Mouse (Mus musculus): Measurements from ENCODE around the gene Shank1. TPM values are rescaled to one million over a fixed set of nuclear protein-coding genes. Genes with fewer than 3 reads are reported as not detected.

Shank1 gene
- polyA plus RNA-seq, 1 experiment from 2014 or later: 0.39 TPM

DNA sequence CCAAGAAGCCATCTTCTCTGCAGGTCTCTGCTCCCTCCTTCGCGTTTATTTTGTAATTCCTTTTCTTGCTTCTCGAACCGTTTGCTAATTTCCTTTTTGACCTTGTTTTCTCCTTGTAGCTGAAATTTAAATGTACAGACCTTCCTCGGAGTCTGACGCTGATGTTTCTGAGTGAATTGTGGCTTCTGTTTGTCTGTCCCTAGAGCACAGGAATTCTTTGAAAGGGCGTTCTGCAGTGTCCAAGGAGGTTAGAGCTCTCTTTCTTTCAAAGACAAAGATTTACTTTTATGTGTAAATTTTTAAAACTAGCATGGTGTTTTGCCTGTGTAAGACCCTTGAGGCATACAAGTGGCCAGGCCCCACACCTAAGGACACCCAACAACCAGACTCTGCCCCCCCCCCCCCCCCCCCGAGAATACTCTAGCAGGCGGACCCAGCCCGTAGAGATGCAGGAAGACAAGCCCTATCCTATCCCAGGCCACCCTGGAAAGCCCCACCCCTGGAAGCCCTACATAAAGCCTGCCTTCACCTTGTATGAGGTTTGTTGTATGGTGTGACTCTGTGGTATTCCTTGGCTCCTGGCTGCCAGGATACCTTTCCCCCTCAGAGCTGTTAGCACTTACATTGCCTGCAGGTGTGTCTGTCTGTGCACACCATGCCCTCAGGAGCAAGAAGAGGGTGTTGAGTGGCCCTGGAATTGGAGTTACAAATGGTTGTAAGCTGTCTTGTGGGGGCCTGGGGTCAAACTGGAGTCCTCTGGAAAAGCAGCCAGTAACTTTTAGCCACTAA is 33.4 kb upstream of the Shank1 start:
- 68% methylated on average over 9 of the region's 10 CpGs for WGBS
- ATAC-seq: no peak

GRCm38 (mm10) chr7:44277250-44277622 is 32.8 kb upstream of the Shank1 start:
- Histone ChIP-seq H3K9ac (ENCODE audit: low read depth, low read length) (no peak overlapping the region), H3K27me3 (replicated peaks; ENCODE audit: control insufficient read depth, insufficient read depth, low read length) (0 out of 2 replicates have a peak, but pooled peaks cover 3% of the 10 kb centered on the region), H3K4me3 (ENCODE audit: low read depth, low read length) (no peak overlapping the region), H3K27ac (ENCODE audit: low read depth, low read length) (no peak overlapping the region), H3K9me3 (ENCODE audit: control insufficient read depth) (no peaks in the 10 kb centered on the region), H3K36me3 (ENCODE audit: control insufficient read depth, insufficient read depth) (no peaks in the 10 kb centered on the region), H3K4me2 (replicated peaks; ENCODE audit: low read depth) (no peak overlapping the region), H3K4me1 (replicated peaks; ENCODE audit: control insufficient read depth, insufficient read depth, low read length) (no peaks in the 10 kb centered on the region)
- no peak for ATAC-seq
- peak; percentile 59 for TF ChIP-seq CTCF (IDR thresholded peaks at IDR 0.05; ENCODE audit: low read depth)
- 50% methylated on average over 2 of the region's 2 CpGs for WGBS

More for the DNA sequence above, 33.4 kb upstream of the Shank1 start:
- Histone ChIP-seq H3K4me1 (replicated peaks; ENCODE audit: control insufficient read depth, insufficient read depth, low read length) (no peaks in the 10 kb centered on the region), H3K9ac (ENCODE audit: low read depth, low read length) (no peak overlapping the region), H3K4me2 (replicated peaks; ENCODE audit: low read depth) (no peak overlapping the region), H3K27me3 (replicated peaks; ENCODE audit: control insufficient read depth, insufficient read depth, low read length) (0 out of 2 replicates have a peak, but pooled peaks cover 3% of the 10 kb centered on the region), H3K4me3 (ENCODE audit: low read depth, low read length) (no peak overlapping the region), H3K27ac (ENCODE audit: low read depth, low read length) (no peak overlapping the region), H3K9me3 (ENCODE audit: control insufficient read depth) (no peaks in the 10 kb centered on the region), H3K36me3 (ENCODE audit: control insufficient read depth, insufficient read depth) (no peaks in the 10 kb centered on the region)
- TF ChIP-seq CTCF (IDR thresholded peaks at IDR 0.05; ENCODE audit: low read depth): no peak

DNA sequence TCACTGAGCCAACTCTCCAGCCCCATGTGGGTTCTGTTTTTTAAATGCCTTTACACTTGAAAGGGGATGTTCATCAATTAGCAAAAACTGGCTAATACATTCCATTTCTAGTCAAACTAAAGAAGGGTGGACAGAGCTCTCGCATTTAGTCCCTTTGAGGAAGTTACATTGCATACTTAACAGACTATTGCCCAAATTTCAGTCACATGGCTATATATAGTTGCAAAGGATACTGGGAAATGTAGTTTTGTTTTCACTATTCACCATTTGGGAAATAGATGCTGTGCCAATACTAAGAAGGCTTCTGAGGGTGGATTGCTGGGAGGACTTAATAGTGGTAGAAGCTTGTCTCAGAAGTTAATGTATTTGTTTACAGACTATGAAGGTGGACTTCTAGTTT is 29.1 kb upstream of the Shank1 start:
- no peak overlapping the region for H3K4me3 ChIP-seq (ENCODE audit: low read depth, low read length)
- no peak overlapping the region for H3K4me2 ChIP-seq (replicated peaks; ENCODE audit: low read depth)
- H3K36me3 ChIP-seq (ENCODE audit: control insufficient read depth, insufficient read depth): no peaks in the 10 kb centered on the region
- TF ChIP-seq CTCF (IDR thresholded peaks at IDR 0.05; ENCODE audit: low read depth): no peak
- no peaks in the 10 kb centered on the region for H3K9me3 ChIP-seq (ENCODE audit: control insufficient read depth)
- ATAC-seq: no peak
- no peaks in the 10 kb centered on the region for H3K27me3 ChIP-seq (replicated peaks; ENCODE audit: control insufficient read depth, insufficient read depth, low read length)
- H3K27ac ChIP-seq (ENCODE audit: low read depth, low read length): no peak overlapping the region
- no peaks in the 10 kb centered on the region for H3K4me1 ChIP-seq (replicated peaks; ENCODE audit: control insufficient read depth, insufficient read depth, low read length)
- no peak overlapping the region for H3K9ac ChIP-seq (ENCODE audit: low read depth, low read length)
- WGBS: 54% methylated on average over 1 of the region's 1 CpGs

DNA sequence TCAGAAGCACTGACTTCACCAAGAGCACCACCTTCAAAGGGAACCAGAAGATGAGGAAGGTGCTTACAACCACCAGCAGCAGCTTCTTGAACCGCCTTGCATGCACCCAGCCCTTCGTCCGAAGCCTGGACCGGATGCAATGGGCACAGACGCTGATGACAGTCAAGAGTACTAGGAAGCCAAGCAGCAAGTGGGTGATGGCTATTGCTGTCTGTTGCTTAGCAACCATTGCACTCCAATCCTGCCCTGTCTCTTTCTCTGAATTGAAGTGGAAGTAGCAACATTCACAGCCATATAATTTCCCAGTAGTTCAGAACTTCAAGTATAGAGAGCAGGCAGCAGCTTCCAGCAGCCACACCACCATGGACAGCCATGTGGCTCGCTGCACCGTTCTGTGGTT is 28.5 kb upstream of the Shank1 start:
- H3K9me3 ChIP-seq (ENCODE audit: control insufficient read depth): no peaks in the 10 kb centered on the region

GRCm38 (mm10) chr7:44287760-44288159 is 22.3 kb upstream of the Shank1 start:
- Histone ChIP-seq H3K4me2 (replicated peaks; ENCODE audit: low read depth) (no peak overlapping the region), H3K27ac (ENCODE audit: low read depth, low read length) (no peak overlapping the region), H3K36me3 (ENCODE audit: control insufficient read depth, insufficient read depth) (no peaks in the 10 kb centered on the region), H3K4me1 (replicated peaks; ENCODE audit: control insufficient read depth, insufficient read depth, low read length) (no peaks in the 10 kb centered on the region), H3K9me3 (ENCODE audit: control insufficient read depth) (no peaks in the 10 kb centered on the region), H3K4me3 (ENCODE audit: low read depth, low read length) (no peak overlapping the region), H3K9ac (ENCODE audit: low read depth, low read length) (no peak overlapping the region), H3K27me3 (replicated peaks; ENCODE audit: control insufficient read depth, insufficient read depth, low read length) (no peaks in the 10 kb centered on the region)
- WGBS: 43% methylated on average over 7 of the region's 7 CpGs
- ATAC-seq: no peak
- TF ChIP-seq CTCF (IDR thresholded peaks at IDR 0.05; ENCODE audit: low read depth): no peak

More for the DNA sequence above, 28.5 kb upstream of the Shank1 start:
- H3K27ac ChIP-seq (ENCODE audit: low read depth, low read length): no peak overlapping the region
- no peaks in the 10 kb centered on the region for H3K27me3 ChIP-seq (replicated peaks; ENCODE audit: control insufficient read depth, insufficient read depth, low read length)
- H3K36me3 ChIP-seq (ENCODE audit: control insufficient read depth, insufficient read depth): no peaks in the 10 kb centered on the region
- no peaks in the 10 kb centered on the region for H3K4me1 ChIP-seq (replicated peaks; ENCODE audit: control insufficient read depth, insufficient read depth, low read length)
- WGBS: 74% methylated on average over 7 of the region's 7 CpGs
- no peak for TF ChIP-seq CTCF (IDR thresholded peaks at IDR 0.05; ENCODE audit: low read depth)
- no peak overlapping the region for H3K4me2 ChIP-seq (replicated peaks; ENCODE audit: low read depth)
- no peak overlapping the region for H3K9ac ChIP-seq (ENCODE audit: low read depth, low read length)
- no peak overlapping the region for H3K4me3 ChIP-seq (ENCODE audit: low read depth, low read length)
- no peak for ATAC-seq

DNA sequence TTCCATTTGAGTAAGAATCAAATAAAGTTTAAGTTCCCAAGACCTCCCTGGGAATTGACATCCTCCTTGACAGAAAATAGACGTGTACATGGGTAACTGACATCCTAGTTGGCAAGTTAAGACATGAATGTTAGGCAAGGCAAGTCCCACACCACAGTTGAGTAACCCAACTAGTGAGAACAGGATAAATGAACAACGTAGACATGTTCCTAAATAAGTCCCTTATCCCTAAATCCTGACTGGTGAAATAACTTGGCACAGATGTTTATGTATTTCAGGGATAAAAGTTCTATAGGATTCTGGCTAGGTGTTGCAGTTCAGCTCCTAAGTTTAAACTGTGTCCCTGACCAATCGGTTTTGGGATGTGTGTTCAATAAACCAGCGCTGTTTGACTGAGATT is 19.1 kb upstream of the Shank1 start:
- ATAC-seq: no peak
- Histone ChIP-seq H3K36me3 (ENCODE audit: control insufficient read depth, insufficient read depth) (no peaks in the 10 kb centered on the region), H3K9ac (ENCODE audit: low read depth, low read length) (no peak overlapping the region), H3K4me1 (replicated peaks; ENCODE audit: control insufficient read depth, insufficient read depth, low read length) (no peaks in the 10 kb centered on the region), H3K27me3 (replicated peaks; ENCODE audit: control insufficient read depth, insufficient read depth, low read length) (no peaks in the 10 kb centered on the region), H3K9me3 (ENCODE audit: control insufficient read depth) (no peaks in the 10 kb centered on the region), H3K4me3 (ENCODE audit: low read depth, low read length) (no peak overlapping the region), H3K27ac (ENCODE audit: low read depth, low read length) (no peak overlapping the region), H3K4me2 (replicated peaks; ENCODE audit: low read depth) (no peak overlapping the region)
- WGBS: 85% methylated on average over 4 of the region's 4 CpGs
- TF ChIP-seq CTCF (IDR thresholded peaks at IDR 0.05; ENCODE audit: low read depth): no peak

All from intestine, postnatal 0 days (tissue).